Mouse (Mus musculus): Measurements from ENCODE around the gene Olfr530. TPM values are rescaled to one million over a fixed set of nuclear protein-coding genes. Genes with fewer than 3 reads are reported as not detected.

Gene Olfr530
- 0.11 TPM in 1 of 2 replicates, not detected in the other for polyA plus RNA-seq (2014; fragmentation: Nextera tagmentation; extraction: Ambion mirVana)

DNA sequence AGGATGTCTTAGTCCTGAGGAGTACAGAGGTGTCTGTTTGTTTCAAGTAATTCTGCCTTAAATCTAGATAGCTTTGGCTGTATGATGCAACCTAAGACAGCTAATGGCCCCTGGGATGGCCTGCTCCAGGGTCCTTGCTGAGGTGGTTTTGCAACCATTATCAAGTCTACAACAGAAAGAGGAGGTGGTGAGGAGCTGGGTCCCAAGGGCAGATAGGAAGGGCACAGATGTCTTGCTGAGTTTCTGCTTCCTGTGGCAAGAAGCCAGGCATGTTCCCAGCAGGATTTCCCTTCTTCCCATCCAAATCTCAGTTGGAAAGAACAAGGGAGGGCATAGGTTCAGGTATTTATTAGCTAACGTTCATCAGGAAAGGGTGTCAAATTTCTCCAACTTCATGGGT lies at the start of gene Olfr530:
TSS of gene Olfr530 (minus strand) at position 101 of the 400 bp plus-strand sequence.
- 37% methylated on average over 1 of the region's 1 CpGs for WGBS

DNA sequence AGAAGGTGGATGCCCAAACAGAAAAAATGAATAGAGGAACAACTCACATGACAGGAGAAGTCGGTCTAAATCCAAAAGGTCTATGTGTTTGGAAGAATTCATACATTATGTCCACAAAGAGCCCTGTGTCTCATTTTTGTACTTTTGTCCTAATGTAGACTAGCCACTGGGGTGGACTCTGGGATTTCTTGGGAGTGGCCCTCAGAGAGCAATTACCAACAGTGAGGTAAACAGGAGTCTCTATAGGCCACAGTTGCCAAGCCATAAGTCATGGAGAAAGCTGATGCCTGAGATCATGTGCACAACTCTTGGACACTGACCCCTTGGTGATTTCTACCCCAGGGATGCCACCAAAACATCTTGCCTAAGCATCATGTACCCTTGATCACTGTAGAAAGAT lies 45.4 kb upstream of the Olfr530 start, which contains the start of gene Olfr532:
TSS of gene Olfr532 (minus strand) at position 101 of the 400 bp plus-strand sequence.
- no peak within 1 kb of the TSS for H3K27ac ChIP-seq (replicated peaks; ENCODE audit: low read depth, low read length)
- no peak within 1 kb of the TSS for H3K9ac ChIP-seq (replicated peaks; ENCODE audit: low read length)
- H3K9me3 ChIP-seq (replicated peaks; ENCODE audit: control insufficient read depth, low read length), result no peaks in the 10 kb centered on the region
- H3K4me2 ChIP-seq (ENCODE audit: low read depth, low read length), result no peak within 1 kb of the TSS
- ATAC-seq (replicated peaks; ENCODE audit: insufficient number of reproducible peaks, low FRiP score, low TSS enrichment, low read depth), result no peak
- H3K27me3 ChIP-seq (ENCODE audit: control insufficient read depth, insufficient read depth, low read length), result no peaks in the 10 kb centered on the region
- no peak within 1 kb of the TSS for H3K4me3 ChIP-seq (ENCODE audit: low read depth, low read length)
- H3K4me1 ChIP-seq (ENCODE audit: control insufficient read depth, insufficient read depth, low read length), result no peaks in the 10 kb centered on the region
- WGBS, result 83% methylated on average over 1 of the region's 1 CpGs
- DNase-seq (ENCODE audit: low spot score), result no peak
- H3K36me3 ChIP-seq (replicated peaks; ENCODE audit: control insufficient read depth, insufficient read depth, low read depth, low read length), result no peaks in the 10 kb centered on the region

More for the DNA sequence above, at the start of gene Olfr530:
- Histone ChIP-seq H3K27me3 (ENCODE audit: control insufficient read depth, insufficient read depth, low read length) (no peaks in the 10 kb centered on the region), H3K4me1 (ENCODE audit: control insufficient read depth, insufficient read depth, low read length) (no peaks in the 10 kb centered on the region), H3K36me3 (replicated peaks; ENCODE audit: control insufficient read depth, insufficient read depth, low read depth, low read length) (no peaks in the 10 kb centered on the region), H3K9me3 (replicated peaks; ENCODE audit: control insufficient read depth, low read length) (no peaks in the 10 kb centered on the region), H3K4me3 (ENCODE audit: low read depth, low read length) (no peak within 1 kb of the TSS), H3K9ac (replicated peaks; ENCODE audit: low read length) (no peak within 1 kb of the TSS), H3K4me2 (ENCODE audit: low read depth, low read length) (no peak within 1 kb of the TSS), H3K27ac (replicated peaks; ENCODE audit: low read depth, low read length) (no peak within 1 kb of the TSS)
- ATAC-seq (replicated peaks; ENCODE audit: insufficient number of reproducible peaks, low FRiP score, low TSS enrichment, low read depth), result no peak
- DNase-seq (ENCODE audit: low spot score), result no peak

DNA sequence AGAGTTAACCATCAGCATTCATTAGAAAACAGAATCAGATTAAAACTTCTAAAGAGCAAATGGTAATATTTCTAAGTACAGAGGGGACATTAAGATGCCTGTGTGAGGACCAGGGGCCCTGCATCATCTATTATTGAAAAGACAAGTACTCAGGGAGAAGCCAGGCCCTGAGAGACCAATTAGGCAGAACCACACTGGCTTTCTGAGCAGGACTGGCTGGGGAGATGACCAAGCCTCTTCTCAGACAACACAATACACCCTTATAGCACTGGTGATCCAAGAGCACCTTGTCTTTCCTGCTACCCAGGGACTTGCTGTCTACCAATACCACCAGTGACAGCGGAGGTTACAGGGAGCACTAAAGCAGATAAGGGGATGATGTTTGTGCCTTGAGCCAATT lies 26.7 kb upstream of the Olfr530 start, which contains the start of gene Olfr531:
TSS of gene Olfr531 (minus strand) at position 101 of the 400 bp plus-strand sequence.
- Histone ChIP-seq H3K4me1 (ENCODE audit: control insufficient read depth, insufficient read depth, low read length) (no peaks in the 10 kb centered on the region), H3K27ac (replicated peaks; ENCODE audit: low read depth, low read length) (no peak within 1 kb of the TSS), H3K4me2 (ENCODE audit: low read depth, low read length) (no peak within 1 kb of the TSS), H3K36me3 (replicated peaks; ENCODE audit: control insufficient read depth, insufficient read depth, low read depth, low read length) (no peaks in the 10 kb centered on the region), H3K9me3 (replicated peaks; ENCODE audit: control insufficient read depth, low read length) (no peaks in the 10 kb centered on the region), H3K9ac (replicated peaks; ENCODE audit: low read length) (no peak within 1 kb of the TSS), H3K27me3 (ENCODE audit: control insufficient read depth, insufficient read depth, low read length) (no peaks in the 10 kb centered on the region), H3K4me3 (ENCODE audit: low read depth, low read length) (no peak within 1 kb of the TSS)
- DNase-seq (ENCODE audit: low spot score), result no peak
- 83% methylated on average over 1 of the region's 1 CpGs for whole genome bisulfite sequencing
- ATAC-seq (replicated peaks; ENCODE audit: insufficient number of reproducible peaks, low FRiP score, low TSS enrichment, low read depth), result no peak

DNA sequence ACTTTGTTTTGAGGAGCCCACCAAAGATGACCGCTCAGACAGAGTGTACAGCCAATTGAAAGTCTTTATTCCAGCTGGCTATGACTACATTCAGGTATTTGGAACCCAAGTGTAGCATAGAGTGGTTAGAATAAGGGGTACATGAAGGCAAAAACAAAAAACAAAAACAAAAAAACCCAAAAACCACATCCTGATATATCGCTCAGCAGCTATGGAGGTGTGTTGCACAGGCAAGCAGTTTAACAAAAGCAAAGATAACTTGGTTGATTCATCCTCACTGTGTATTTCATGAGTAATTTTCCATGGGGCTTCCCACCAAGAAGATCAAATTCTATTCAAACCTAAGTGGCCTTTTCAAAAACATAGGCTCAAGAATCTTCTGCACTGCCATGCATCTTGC lies 780 bp upstream of the Olfr530 start:
- WGBS, result 95% methylated on average over 2 of the region's 2 CpGs
- no peak for ATAC-seq (replicated peaks; ENCODE audit: insufficient number of reproducible peaks, low FRiP score, low TSS enrichment, low read depth)
- no peak overlapping the region for H3K4me3 ChIP-seq (ENCODE audit: low read depth, low read length)

DNA sequence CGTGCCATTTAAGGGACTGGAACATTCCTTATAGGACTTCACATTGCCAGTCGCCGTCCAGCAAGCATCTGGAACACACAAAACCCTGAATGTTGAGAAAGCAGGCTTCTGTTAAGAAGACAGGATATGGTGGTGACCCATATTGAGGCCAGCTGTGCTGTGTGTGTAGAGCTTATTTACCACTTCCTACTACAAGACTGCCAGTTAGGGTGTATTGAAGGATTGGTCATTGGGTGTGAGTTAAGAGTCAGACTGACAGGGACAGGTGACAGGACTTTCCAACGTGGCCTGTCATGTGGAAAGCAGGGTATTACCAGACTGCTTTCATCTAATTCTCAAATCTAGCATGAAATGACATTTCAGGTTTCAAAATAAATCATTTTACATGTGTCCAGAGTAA lies 1.8 kb downstream of the Olfr530 start:
- WGBS, result 74% methylated on average over 4 of the region's 4 CpGs
- Histone ChIP-seq H3K4me3 (ENCODE audit: low read depth, low read length) (no peak overlapping the region), H3K9me3 (replicated peaks; ENCODE audit: control insufficient read depth, low read length) (no peaks in the 10 kb centered on the region), H3K27me3 (ENCODE audit: control insufficient read depth, insufficient read depth, low read length) (no peaks in the 10 kb centered on the region), H3K36me3 (replicated peaks; ENCODE audit: control insufficient read depth, insufficient read depth, low read depth, low read length) (no peaks in the 10 kb centered on the region), H3K9ac (replicated peaks; ENCODE audit: low read length) (no peak overlapping the region), H3K4me1 (ENCODE audit: control insufficient read depth, insufficient read depth, low read length) (no peaks in the 10 kb centered on the region), H3K4me2 (ENCODE audit: low read depth, low read length) (no peak overlapping the region), H3K27ac (replicated peaks; ENCODE audit: low read depth, low read length) (no peak overlapping the region)
- ATAC-seq (replicated peaks; ENCODE audit: insufficient number of reproducible peaks, low FRiP score, low TSS enrichment, low read depth) (no peak), DNase-seq (ENCODE audit: low spot score) (no peak)

More for the DNA sequence above, 780 bp upstream of the Olfr530 start:
- H3K27me3 ChIP-seq (ENCODE audit: control insufficient read depth, insufficient read depth, low read length), result no peaks in the 10 kb centered on the region
- H3K4me2 ChIP-seq (ENCODE audit: low read depth, low read length), result no peak overlapping the region
- DNase-seq (ENCODE audit: low spot score), result no peak
- H3K9ac ChIP-seq (replicated peaks; ENCODE audit: low read length), result no peak overlapping the region
- no peak overlapping the region for H3K27ac ChIP-seq (replicated peaks; ENCODE audit: low read depth, low read length)
- no peaks in the 10 kb centered on the region for H3K36me3 ChIP-seq (replicated peaks; ENCODE audit: control insufficient read depth, insufficient read depth, low read depth, low read length)
- no peaks in the 10 kb centered on the region for H3K9me3 ChIP-seq (replicated peaks; ENCODE audit: control insufficient read depth, low read length)
- no peaks in the 10 kb centered on the region for H3K4me1 ChIP-seq (ENCODE audit: control insufficient read depth, insufficient read depth, low read length)

DNA sequence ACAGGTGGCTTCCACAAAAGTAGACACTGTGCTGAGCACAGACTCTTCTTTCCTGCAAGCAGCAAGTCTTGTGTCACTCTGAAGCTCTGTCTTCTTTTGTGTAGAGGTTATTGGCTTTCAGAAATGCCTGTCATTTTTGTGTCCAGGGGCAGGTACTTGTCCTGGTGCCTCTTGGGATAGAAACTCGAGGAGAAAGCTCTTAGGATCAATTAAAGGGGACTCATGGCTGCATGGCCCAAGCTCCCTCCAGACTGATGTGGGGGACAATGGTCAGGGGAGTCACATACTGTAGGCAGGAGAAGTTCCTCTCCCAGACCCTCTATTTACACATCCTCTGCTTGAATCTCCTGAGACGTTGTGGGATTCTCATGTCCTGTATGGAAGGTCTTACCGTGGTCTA lies 14.6 kb downstream of the Olfr530 start, which contains the start of gene Olfr60:
TSS of gene Olfr60 (minus strand) at position 101 of the 400 bp plus-strand sequence.
- no peak for DNase-seq (ENCODE audit: low spot score)
- Histone ChIP-seq H3K4me2 (ENCODE audit: low read depth, low read length) (no peak within 1 kb of the TSS), H3K27ac (replicated peaks; ENCODE audit: low read depth, low read length) (no peak within 1 kb of the TSS), H3K9ac (replicated peaks; ENCODE audit: low read length) (no peak within 1 kb of the TSS), H3K4me1 (ENCODE audit: control insufficient read depth, insufficient read depth, low read length) (no peaks in the 10 kb centered on the region), H3K36me3 (replicated peaks; ENCODE audit: control insufficient read depth, insufficient read depth, low read depth, low read length) (no peaks in the 10 kb centered on the region), H3K9me3 (replicated peaks; ENCODE audit: control insufficient read depth, low read length) (no peaks in the 10 kb centered on the region), H3K4me3 (ENCODE audit: low read depth, low read length) (no peak within 1 kb of the TSS), H3K27me3 (ENCODE audit: control insufficient read depth, insufficient read depth, low read length) (no peaks in the 10 kb centered on the region)
- ATAC-seq (replicated peaks; ENCODE audit: insufficient number of reproducible peaks, low FRiP score, low TSS enrichment, low read depth), result no peak
- WGBS, result 65% methylated on average over 3 of the region's 3 CpGs

DNA sequence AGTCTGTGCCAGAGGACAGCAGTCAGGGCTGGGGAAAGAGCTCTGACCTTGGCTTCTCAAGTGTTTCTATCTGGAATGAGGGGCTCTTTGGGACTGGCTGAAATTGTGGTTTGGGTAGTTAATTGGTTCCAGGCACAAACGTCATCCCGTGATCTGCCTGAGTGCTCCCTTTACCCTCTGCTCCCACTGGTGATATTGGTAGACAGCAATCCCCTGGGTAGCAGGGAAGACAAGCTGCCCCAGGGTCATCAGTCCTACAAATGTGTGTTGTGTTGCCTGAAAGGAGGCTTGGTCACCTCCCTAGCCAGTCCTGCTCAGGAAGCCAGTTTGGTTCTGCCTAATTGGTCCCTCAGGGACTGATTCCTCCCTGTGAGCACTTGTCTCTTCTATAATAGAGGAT lies 42.4 kb downstream of the Olfr530 start, which contains the start of gene Olfr527:
TSS of gene Olfr527 (plus strand) at position 301 of the 400 bp plus-strand sequence.
- Histone ChIP-seq H3K9me3 (replicated peaks; ENCODE audit: control insufficient read depth, low read length) (no peaks in the 10 kb centered on the region), H3K9ac (replicated peaks; ENCODE audit: low read length) (no peak within 1 kb of the TSS), H3K27ac (replicated peaks; ENCODE audit: low read depth, low read length) (no peak within 1 kb of the TSS), H3K4me3 (ENCODE audit: low read depth, low read length) (no peak within 1 kb of the TSS), H3K4me1 (ENCODE audit: control insufficient read depth, insufficient read depth, low read length) (no peaks in the 10 kb centered on the region), H3K4me2 (ENCODE audit: low read depth, low read length) (no peak within 1 kb of the TSS), H3K27me3 (ENCODE audit: control insufficient read depth, insufficient read depth, low read length) (no peaks in the 10 kb centered on the region), H3K36me3 (replicated peaks; ENCODE audit: control insufficient read depth, insufficient read depth, low read depth, low read length) (no peaks in the 10 kb centered on the region)
- DNase-seq (ENCODE audit: low spot score), result no peak
- WGBS, result 29% methylated on average over 2 of the region's 2 CpGs
- ATAC-seq (replicated peaks; ENCODE audit: insufficient number of reproducible peaks, low FRiP score, low TSS enrichment, low read depth), result no peak

DNA sequence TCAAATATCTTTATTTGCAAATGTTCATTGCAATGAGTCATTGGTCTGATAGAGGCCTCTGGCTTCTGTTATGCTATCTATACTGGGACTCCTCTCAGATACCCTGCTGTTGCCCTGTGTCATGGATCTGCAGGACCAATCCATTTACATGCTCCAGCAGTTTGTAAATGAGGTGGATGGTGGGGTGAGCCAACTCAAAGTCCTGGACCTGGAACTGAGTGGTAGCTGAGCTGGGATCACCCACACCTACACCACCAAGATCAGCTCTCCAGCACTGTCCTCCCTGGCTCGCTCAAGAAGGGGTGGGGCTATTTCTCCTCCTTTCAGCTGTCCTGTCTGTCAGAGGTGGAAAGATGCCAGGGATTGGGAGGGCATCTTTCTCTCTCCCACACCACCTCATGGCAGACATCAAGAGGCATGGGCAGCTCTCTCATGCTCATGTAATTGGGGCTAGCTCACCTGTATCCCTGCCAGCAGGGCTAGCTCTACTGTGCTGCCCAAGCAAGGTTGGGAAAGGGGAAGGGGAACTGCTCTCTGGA lies 46.3 kb downstream of the Olfr530 start:
- no peaks in the 10 kb centered on the region for H3K4me1 ChIP-seq (ENCODE audit: control insufficient read depth, insufficient read depth, low read length)
- no peaks in the 10 kb centered on the region for H3K9me3 ChIP-seq (replicated peaks; ENCODE audit: control insufficient read depth, low read length)
- ATAC-seq (replicated peaks; ENCODE audit: insufficient number of reproducible peaks, low FRiP score, low TSS enrichment, low read depth) (no peak), DNase-seq (ENCODE audit: low spot score) (no peak)
- no peaks in the 10 kb centered on the region for H3K36me3 ChIP-seq (replicated peaks; ENCODE audit: control insufficient read depth, insufficient read depth, low read depth, low read length)
- H3K27ac ChIP-seq (replicated peaks; ENCODE audit: low read depth, low read length), result no peak overlapping the region
- no peak overlapping the region for H3K9ac ChIP-seq (replicated peaks; ENCODE audit: low read length)
- no peak overlapping the region for H3K4me2 ChIP-seq (ENCODE audit: low read depth, low read length)
- 50% methylated on average over 1 of the region's 1 CpGs for WGBS
- H3K27me3 ChIP-seq (ENCODE audit: control insufficient read depth, insufficient read depth, low read length), result no peaks in the 10 kb centered on the region
- no peak overlapping the region for H3K4me3 ChIP-seq (ENCODE audit: low read depth, low read length)

Measured in embryonic facial prominence, embryonic 11.5 days (tissue).